Mouse (Mus musculus): ENCODE measurements around the gene Gm27179.
"Not testable (repeated sequence)": the region's sequence is repeated elsewhere in the genome, so short reads cannot be mapped to it uniquely, and the experiment has no call there.

DNA sequence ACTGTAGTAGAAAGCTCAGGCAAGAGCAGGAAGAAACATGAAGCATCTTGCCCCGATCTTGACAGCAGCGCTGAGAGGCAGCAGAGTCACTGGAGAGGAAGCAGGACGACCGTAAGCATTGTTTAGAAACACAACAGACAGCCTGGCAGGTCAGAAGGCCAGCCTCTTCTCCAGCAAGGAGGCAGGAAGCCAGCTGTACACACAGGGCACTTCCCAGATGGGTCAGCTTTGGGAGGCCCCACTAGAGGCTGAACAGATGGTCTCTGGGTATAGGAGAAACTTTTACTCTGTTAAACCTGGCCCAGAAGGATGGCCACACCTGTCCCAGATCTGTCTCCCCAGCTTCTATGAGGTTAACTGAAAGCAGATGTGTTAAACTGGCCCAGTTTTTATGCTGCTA lies 35.0 kb upstream of the Gm27179 start:
- TF ChIP-seq CTCF (conservative IDR thresholded peaks at IDR 0.05; ENCODE audit: insufficient read depth, insufficient read length, low read depth, low read length); POLR2A (IDR thresholded peaks at IDR 0.05; ENCODE audit: low read depth, low read length): not testable (repeated sequence)
